Mouse (Mus musculus): ENCODE measurements around the gene Mog. TPM values are rescaled to one million over a fixed set of nuclear protein-coding genes. Genes with fewer than 3 reads are reported as not detected.

Mog gene
- polyA plus RNA-seq (2015; fragmentation: Nextera tagmentation; extraction: Ambion mirVana): not detected in 2 replicates

- 64% methylated on average over 9 of the region's 9 CpGs for WGBS
- H3K4me1 ChIP-seq (replicated peaks; ENCODE audit: control insufficient read depth, insufficient read depth, low read length): no peaks in the 10 kb centered on the region
- H3K4me3 ChIP-seq (ENCODE audit: low read depth, low read length): no peak within 1 kb of the TSS
- H3K4me2 ChIP-seq (replicated peaks; ENCODE audit: low read depth): no peak within 1 kb of the TSS
- no peak within 1 kb of the TSS for H3K27ac ChIP-seq (ENCODE audit: low read depth, low read length)
- no peak for ATAC-seq
- TF ChIP-seq CTCF (IDR thresholded peaks at IDR 0.05; ENCODE audit: low read depth): no peak
- H3K9ac ChIP-seq (ENCODE audit: low read depth, low read length): no peak within 1 kb of the TSS
- H3K36me3 ChIP-seq (ENCODE audit: control insufficient read depth, insufficient read depth): no peaks in the 10 kb centered on the region
- H3K27me3 ChIP-seq (replicated peaks; ENCODE audit: control insufficient read depth, insufficient read depth, low read length): no peaks in the 10 kb centered on the region
- no peaks in the 10 kb centered on the region for H3K9me3 ChIP-seq (ENCODE audit: control insufficient read depth)
Observed at GRCm38 (mm10) chr17:37022628-37023576, at the start of gene Mog. Gene Mog, minus strand, starts transcription at chr17:37023398.

DNA sequence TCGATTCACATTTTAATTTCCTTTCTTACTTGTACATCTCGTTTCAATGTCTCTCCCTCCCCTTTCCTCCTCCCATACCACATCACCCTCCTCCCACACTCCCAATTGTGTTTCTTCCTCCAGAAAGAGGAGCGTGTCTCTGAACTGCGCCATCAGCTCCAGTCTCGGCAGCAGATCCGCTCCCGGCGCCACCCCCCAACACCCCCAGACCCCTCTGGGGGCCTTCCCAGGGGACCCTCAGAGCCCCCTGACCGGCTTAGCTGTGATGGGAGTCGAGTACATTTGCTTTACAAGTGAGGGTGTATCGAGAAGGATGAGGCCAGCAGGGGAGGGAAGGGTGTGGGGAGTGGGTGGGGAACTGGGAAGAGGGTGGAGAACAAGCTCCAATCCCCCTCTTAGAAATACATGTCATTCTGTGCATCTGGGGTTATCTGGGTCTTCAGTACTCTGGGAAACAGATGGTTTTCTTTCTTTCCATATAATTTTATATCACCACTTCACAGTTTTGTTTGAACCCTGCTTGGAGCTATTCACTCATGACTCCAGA is 49.6 kb upstream of the Mog start:
- H3K4me2 ChIP-seq (replicated peaks; ENCODE audit: low read depth): no peak overlapping the region
- no peak overlapping the region for H3K27ac ChIP-seq (ENCODE audit: low read depth, low read length)
- ATAC-seq: no peak
- no peaks in the 10 kb centered on the region for H3K9me3 ChIP-seq (ENCODE audit: control insufficient read depth)
- no peaks in the 10 kb centered on the region for H3K4me1 ChIP-seq (replicated peaks; ENCODE audit: control insufficient read depth, insufficient read depth, low read length)
- TF ChIP-seq CTCF (IDR thresholded peaks at IDR 0.05; ENCODE audit: low read depth): no peak
- WGBS: 72% methylated on average over 11 of the region's 11 CpGs
- no peak overlapping the region for H3K4me3 ChIP-seq (ENCODE audit: low read depth, low read length)
- H3K36me3 ChIP-seq (ENCODE audit: control insufficient read depth, insufficient read depth): peaks cover 21% of the 10 kb centered on the region
- H3K27me3 ChIP-seq (replicated peaks; ENCODE audit: control insufficient read depth, insufficient read depth, low read length): no peaks in the 10 kb centered on the region
- H3K9ac ChIP-seq (ENCODE audit: low read depth, low read length): no peak overlapping the region

DNA sequence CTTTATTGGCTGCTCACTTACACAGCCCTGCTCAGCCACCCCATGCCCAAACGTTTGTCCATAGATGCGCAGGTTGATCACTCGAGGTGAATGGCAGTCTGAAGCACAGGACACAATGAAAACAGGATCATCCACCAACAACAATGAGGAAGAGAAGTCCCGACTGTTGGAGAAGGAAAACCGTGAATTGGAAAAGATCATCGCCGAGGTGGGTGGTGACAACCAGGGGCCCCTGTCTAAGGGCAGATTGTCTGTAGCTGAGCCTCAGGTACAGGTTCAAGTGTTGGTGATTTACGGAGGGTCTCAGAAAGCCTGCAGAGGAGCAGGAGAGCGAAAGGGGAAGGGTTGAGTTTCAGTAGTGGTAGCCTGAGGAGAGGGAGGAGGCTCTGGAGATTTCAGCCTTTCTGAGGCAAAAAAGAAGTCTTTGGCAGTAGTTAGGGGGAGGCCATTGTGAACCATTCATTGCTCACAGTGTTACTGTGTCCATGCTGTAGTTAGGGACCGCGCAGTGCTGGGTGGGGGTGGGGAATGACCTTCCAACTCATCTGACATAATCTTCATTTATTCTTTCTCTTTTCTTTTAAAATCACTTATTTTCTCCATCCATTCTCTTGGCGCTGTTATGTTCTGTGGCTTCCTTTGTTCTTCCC is 49.0 kb upstream of the Mog start:
- no peak for TF ChIP-seq CTCF (IDR thresholded peaks at IDR 0.05; ENCODE audit: low read depth)
- no peak for ATAC-seq
- Histone ChIP-seq H3K27me3 (replicated peaks; ENCODE audit: control insufficient read depth, insufficient read depth, low read length) (no peaks in the 10 kb centered on the region), H3K27ac (ENCODE audit: low read depth, low read length) (no peak overlapping the region), H3K9me3 (ENCODE audit: control insufficient read depth) (no peaks in the 10 kb centered on the region), H3K9ac (ENCODE audit: low read depth, low read length) (no peak overlapping the region), H3K36me3 (ENCODE audit: control insufficient read depth, insufficient read depth) (peaks cover 27% of the 10 kb centered on the region), H3K4me2 (replicated peaks; ENCODE audit: low read depth) (no peak overlapping the region), H3K4me3 (ENCODE audit: low read depth, low read length) (no peak overlapping the region), H3K4me1 (replicated peaks; ENCODE audit: control insufficient read depth, insufficient read depth, low read length) (no peaks in the 10 kb centered on the region)
- 85% methylated on average over 12 of the region's 12 CpGs for WGBS

DNA sequence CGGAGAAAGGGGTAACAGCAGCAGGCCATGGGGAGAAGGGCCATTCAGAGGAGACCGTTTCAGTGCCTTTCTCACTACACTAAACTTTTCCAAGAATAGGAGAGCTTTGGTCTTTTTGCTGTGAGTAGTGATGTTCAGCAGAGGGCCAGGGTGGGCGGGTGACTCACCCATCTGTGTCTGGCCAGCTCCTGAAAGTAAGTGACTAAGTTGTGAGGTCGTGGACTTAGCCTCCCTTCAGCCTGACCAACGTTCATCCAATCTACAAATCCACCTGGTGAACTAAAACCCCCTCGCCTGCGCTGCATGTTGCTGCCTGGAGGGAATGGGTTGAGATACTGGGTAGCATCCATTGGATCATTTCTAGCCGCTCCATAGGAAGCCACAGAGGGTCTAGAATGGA is 46.9 kb upstream of the Mog start:
- no peaks in the 10 kb centered on the region for H3K4me1 ChIP-seq (replicated peaks; ENCODE audit: control insufficient read depth, insufficient read depth, low read length)
- no peak for ATAC-seq
- no peak for TF ChIP-seq CTCF (IDR thresholded peaks at IDR 0.05; ENCODE audit: low read depth)
- H3K4me2 ChIP-seq (replicated peaks; ENCODE audit: low read depth): no peak overlapping the region
- no peak overlapping the region for H3K4me3 ChIP-seq (ENCODE audit: low read depth, low read length)
- 87% methylated on average over 8 of the region's 8 CpGs for WGBS
- H3K36me3 ChIP-seq (ENCODE audit: control insufficient read depth, insufficient read depth): peaks cover 33% of the 10 kb centered on the region
- no peak overlapping the region for H3K27ac ChIP-seq (ENCODE audit: low read depth, low read length)
- no peaks in the 10 kb centered on the region for H3K27me3 ChIP-seq (replicated peaks; ENCODE audit: control insufficient read depth, insufficient read depth, low read length)
- H3K9ac ChIP-seq (ENCODE audit: low read depth, low read length): no peak overlapping the region
- no peaks in the 10 kb centered on the region for H3K9me3 ChIP-seq (ENCODE audit: control insufficient read depth)

- ATAC-seq: no peak
- TF ChIP-seq CTCF (IDR thresholded peaks at IDR 0.05; ENCODE audit: low read depth): no peak
Observed at GRCm38 (mm10) chr17:37067861-37068260, 44.7 kb upstream of the Mog start.

GRCm38 (mm10) chr17:37065993-37066392 is 42.8 kb upstream of the Mog start:
- no peak for ATAC-seq

More at GRCm38 (mm10) chr17:37067861-37068260, 44.7 kb upstream of the Mog start:
- Histone ChIP-seq H3K4me2 (replicated peaks; ENCODE audit: low read depth) (no peak overlapping the region), H3K4me3 (ENCODE audit: low read depth, low read length) (no peak overlapping the region), H3K9me3 (ENCODE audit: control insufficient read depth) (no peaks in the 10 kb centered on the region), H3K4me1 (replicated peaks; ENCODE audit: control insufficient read depth, insufficient read depth, low read length) (no peaks in the 10 kb centered on the region), H3K27me3 (replicated peaks; ENCODE audit: control insufficient read depth, insufficient read depth, low read length) (no peaks in the 10 kb centered on the region), H3K36me3 (ENCODE audit: control insufficient read depth, insufficient read depth) (peaks cover 50% of the 10 kb centered on the region), H3K27ac (ENCODE audit: low read depth, low read length) (no peak overlapping the region), H3K9ac (ENCODE audit: low read depth, low read length) (no peak overlapping the region)
- WGBS: 100% methylated on average over 1 of the region's 1 CpGs

More at GRCm38 (mm10) chr17:37065993-37066392, 42.8 kb upstream of the Mog start:
- no peak overlapping the region for H3K27ac ChIP-seq (ENCODE audit: low read depth, low read length)
- no peak overlapping the region for H3K4me3 ChIP-seq (ENCODE audit: low read depth, low read length)
- H3K36me3 ChIP-seq (ENCODE audit: control insufficient read depth, insufficient read depth): peaks cover 60% of the 10 kb centered on the region
- TF ChIP-seq CTCF (IDR thresholded peaks at IDR 0.05; ENCODE audit: low read depth): no peak
- H3K4me2 ChIP-seq (replicated peaks; ENCODE audit: low read depth): no peak overlapping the region
- 88% methylated on average over 2 of the region's 2 CpGs for WGBS
- H3K4me1 ChIP-seq (replicated peaks; ENCODE audit: control insufficient read depth, insufficient read depth, low read length): no peaks in the 10 kb centered on the region
- H3K9me3 ChIP-seq (ENCODE audit: control insufficient read depth): no peaks in the 10 kb centered on the region
- H3K9ac ChIP-seq (ENCODE audit: low read depth, low read length): no peak overlapping the region
- no peaks in the 10 kb centered on the region for H3K27me3 ChIP-seq (replicated peaks; ENCODE audit: control insufficient read depth, insufficient read depth, low read length)
